Mouse (Mus musculus): ENCODE measurements around the gene D8Ertd738e.

Gene D8Ertd738e

DNA sequence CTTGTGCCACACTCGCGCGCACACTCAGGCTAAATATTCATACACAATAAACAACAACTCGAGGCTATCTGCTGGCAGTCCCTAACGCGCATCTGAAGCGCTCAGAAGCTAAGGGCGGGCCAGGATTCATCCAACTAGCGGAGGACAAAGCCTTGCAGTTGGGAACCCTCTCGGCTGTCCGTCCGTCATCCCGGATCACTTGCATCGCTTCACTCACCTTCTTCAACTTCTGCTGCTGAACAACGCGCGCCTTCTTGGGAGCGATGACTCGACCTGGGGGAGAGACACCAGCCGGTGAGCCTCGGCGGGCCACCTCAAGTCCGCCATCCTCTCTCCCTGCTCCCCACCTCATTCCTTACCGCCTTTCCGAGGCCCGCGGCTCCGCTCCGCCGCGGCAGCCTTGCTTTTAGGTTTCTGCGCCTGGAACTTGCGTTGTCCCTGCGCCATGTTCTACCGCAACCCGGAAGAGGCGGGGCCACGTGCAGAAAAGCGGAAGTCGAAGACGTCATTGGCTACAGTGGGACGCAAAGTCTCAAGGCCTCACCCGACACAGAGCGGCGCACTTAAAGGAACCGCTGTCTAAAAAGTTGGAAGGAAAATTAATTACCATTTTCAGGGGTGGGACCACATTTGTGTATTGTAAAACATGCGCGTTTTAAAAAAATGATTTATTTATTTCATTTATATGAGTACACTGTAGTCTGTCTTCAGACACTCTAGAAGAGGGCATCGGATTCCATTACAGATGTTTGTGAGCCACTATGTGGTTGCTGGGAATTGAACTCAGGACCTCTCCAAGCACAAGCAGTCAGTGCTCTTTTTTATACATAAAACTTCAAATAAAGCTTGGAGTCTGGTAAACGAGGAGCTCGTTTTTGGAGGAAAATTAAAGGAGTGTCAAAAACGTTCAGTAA lies at the start of gene D8Ertd738e:
Gene D8Ertd738e, minus strand, starts transcription at position 463 of the 914 bp plus-strand sequence.
- DNase-seq (ENCODE audit: low spot score in 2 of 2) = peak; percentile 66 to 78

DNA sequence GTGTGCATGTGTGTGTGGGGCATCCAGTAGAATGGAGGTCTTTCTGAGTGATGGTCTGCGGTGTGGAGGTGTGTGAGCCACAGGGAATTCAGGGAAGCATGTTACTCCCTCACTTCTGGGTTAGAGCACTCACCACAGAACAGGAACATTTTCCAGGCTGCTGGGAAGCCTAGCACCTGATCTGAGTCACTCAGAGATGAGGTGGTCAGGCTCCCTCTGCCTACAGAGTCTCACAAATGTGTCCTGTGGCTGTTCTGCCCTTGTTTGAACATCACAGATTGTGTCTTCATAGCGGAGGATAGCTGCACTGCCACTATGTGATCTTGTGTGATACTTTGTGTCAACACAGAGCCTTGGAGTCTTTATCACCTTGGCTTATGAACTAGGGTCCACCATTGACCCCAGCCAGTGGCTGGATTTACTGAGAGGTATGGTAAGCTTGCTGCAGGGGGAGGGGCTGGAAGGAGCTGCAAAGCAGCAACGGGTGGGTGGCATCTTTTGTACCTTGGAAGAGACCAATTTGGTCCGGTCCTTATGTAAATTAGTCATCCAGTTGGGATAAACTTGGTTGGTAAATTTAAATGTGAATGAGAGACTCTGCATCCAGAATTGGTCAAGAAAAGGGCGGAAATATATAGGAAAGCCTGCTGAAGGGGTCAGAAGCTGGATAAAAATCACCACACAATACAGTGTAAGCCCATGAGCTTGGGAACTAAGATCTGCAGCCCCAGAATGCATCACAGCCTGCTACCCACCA lies 47.7 kb upstream of the D8Ertd738e start:
- DNase-seq (ENCODE audit: low spot score in 2 of 2) = no peak

DNA sequence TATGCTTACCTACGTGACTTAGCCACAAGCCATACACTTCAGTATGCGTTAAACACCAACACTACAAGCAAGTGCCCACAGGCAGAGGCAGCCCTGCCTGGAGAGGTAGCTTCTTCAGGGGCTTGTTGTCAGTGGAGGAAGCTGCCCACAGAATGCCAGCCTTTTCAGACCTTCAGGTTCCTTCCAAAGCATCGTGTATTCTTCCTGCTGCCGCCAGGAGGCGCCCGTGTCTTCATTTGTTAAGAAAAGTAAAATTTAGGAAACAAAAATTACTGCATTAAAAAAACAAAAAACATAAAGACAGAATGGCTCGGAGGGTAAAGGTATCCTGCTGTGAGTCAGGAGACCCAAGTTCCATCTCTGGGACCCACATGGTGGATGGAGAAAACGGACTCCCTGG lies 42.2 kb upstream of the D8Ertd738e start:
- DNase-seq (ENCODE audit: low spot score in 2 of 2) = peak in 1 of 2 experiments; percentile 39

- DNase-seq (ENCODE audit: low spot score in 2 of 2) = no peak
These were observed 41.6 kb upstream of the D8Ertd738e start for GRCm38 (mm10) chr8:84291086-84291485.

DNA sequence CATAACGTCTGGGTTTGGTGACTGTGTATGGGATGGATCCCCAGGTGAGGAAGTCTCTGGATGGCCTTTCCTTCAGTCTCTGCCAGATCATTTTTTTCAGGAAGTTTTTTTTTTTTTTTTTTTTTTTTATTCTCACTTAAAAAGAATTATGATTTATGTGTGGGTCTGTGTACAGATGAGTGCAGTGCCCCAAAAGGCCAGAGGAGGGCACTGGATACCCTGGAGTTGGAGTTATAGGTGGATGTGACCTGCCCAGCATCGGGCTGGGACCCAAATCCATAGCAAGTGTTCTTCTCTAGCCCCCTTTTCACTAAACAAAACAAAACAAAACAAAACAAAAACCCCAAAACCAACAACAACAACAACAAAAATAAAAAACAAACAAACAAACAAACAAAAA lies 39.4 kb upstream of the D8Ertd738e start:
- DNase-seq (ENCODE audit: low spot score in 2 of 2) = no peak

- DNase-seq (ENCODE audit: low spot score in 2 of 2) = peak in 1 of 2 experiments; percentile 27
These were observed 36.1 kb upstream of the D8Ertd738e start for GRCm38 (mm10) chr8:84285665-84286064.

GRCm38 (mm10) chr8:84284608-84285063 lies 35.1 kb upstream of the D8Ertd738e start:
- no peak for DNase-seq (ENCODE audit: low spot score in 2 of 2)

DNA sequence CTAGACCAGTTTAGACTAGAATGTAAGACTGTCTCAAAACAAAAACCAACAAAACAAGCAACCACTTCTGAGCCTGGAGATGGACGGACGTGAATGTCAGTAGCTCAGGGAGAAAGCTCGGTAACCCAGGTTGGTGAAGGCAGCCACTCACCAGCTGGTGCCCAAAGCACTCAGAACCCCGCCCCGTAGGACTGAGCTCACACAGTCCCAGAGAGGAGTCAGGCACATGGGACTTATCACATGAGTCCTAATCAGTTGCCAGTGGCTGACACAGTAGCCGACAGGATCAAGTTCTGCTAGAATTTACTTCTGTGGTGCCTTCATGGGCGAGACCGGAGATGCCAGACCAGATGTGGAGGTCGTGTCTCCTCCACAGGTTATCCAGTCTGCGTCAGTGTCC lies 31.3 kb upstream of the D8Ertd738e start:
- DNase-seq (ENCODE audit: low spot score in 2 of 2) = no peak

DNA sequence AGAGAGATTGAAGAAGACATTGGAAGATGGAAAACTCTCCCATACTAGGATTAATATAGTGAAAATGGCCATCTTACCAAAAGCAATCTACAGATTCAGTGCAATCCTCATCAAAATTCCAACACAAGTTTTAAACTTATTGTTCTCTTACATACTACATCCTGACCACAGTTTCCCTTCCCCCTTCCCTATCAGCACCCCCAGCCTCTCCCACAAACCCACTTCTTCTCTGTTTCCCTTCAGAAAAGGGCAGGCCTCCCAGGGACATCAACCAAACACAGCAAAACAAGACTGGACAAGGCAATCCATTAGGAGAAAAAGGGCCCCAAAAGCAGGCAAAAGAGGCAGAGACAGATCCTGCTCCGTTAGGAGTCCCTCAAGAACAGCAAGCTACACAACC lies 26.9 kb upstream of the D8Ertd738e start:
- no peak for DNase-seq (ENCODE audit: low spot score in 2 of 2)

DNA sequence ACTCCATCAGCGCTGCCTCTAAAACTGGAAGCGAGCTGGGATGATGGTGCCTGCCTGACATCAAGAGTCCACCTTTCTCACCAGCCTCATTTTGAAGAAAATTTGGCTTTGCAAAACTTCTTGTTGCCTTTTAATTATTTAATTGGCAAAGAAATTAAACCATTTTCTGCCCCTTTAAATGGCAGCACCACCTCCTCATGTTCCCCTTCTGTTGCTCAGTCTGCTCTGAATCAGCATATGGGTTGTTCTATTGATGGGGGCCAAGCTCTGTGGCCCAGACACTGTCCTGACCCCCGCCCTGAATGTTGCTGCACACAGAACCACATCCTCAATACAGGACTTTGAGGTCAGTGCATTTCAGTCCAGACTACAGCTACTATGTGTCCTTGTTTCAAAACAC lies 24.4 kb upstream of the D8Ertd738e start:
- no peak for DNase-seq (ENCODE audit: low spot score in 2 of 2)

DNA sequence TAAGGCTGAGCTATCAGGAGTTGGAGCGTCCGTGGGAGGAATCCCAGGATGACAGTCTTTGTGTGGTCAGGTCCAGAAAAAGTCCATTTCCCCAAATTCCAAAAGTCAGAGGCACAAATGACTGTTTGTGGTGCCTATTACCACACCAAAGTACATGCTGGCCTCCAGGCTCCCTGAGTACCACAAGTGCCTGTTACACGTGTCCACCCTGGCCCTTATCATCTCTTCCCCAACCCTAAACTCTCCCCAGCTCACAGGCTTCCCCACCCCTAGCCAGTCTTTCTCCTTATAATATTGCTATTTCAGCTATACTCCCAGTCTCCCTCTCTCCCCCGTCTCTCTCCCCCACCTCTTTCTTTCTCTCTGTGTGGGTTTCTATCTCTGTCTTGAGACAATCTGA lies 22.8 kb upstream of the D8Ertd738e start:
- DNase-seq (ENCODE audit: low spot score in 2 of 2) = no peak

DNA sequence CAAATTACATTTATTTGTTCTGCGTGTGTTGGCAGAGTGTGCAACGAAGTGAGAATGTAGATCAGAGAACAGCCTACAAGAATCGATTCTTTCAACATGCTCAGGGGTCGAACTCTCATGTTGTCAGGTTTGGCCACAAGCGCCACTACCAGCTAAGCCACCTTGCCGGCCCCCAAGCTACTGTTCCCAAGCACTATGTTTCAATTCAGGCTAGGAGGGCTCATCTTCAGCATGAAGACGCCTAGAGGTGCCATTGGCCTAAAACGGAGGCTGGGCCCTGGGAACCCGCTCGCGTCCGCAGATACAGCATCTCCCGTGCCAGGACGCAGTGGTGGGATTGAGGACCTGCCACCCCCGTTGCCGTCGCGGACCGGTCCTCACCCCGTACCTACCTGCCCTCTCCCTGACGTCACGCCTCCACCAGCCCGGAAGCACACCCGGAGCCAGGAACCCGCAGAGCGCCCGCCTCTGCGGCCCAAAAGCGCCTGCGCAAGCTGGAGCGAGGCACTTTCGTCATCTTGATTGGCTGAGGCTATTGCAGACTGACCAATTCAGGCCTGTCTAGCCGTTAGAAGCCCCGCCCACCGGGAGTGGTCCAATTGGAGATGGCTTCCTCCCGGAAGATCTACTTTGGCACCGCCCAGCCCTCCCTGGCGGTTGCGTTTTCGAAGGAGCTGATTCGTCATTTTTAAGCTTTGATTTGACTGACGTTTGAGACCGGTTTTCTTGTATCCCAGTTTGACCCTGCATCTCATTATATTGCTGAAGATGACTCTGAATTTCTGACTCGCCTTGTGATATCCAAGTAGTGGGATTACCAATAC lies 20.6 kb upstream of the D8Ertd738e start, which contains the start of gene Ccdc130:
Gene Ccdc130, minus strand, starts transcription at position 431 of the 824 bp plus-strand sequence.
- peak; percentile 99 for DNase-seq (ENCODE audit: low spot score in 2 of 2)

GRCm38 (mm10) chr8:84261098-84261497 lies 11.6 kb upstream of the D8Ertd738e start:
- no peak for DNase-seq (ENCODE audit: low spot score in 2 of 2)

DNA sequence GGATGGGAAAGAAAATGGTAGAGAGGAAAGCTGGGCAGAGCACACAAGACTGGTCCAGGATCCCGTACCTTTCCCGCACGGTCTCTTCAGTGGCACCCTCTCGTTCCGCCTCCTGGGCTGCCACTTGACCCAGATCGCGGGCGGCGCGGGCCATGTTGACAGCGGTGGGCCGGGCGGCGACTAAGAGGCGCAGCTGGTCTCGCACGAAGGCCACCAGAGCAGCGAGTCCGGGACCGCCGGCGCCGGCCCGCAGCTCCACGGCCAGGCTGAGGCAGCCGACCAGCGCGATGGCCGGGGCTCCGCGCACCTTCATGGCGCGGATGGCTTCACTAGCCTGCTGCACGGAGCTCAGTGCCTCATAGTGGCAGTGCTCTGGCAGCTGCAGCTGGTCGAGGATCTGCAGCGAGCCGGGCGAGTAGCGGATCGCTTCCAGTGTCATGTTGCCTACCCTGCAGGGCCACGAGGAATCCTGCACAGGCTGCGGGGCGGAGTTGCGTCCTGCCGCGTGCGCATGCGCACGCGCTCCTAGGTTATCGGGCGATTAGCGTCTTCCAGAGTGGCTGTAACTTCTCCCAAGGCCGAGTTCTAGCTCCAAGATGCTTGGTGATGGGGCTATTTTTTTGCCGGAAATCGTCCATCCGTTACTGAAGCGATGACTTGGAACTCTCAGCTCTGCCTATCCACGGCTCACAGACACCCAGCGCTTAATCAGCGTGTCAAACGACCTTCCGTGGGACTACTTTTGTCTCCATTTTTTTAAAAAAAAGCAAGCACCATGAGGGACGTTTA lies 7.5 kb upstream of the D8Ertd738e start, which contains the start of gene Mri1:
Gene Mri1, minus strand, starts transcription at position 505 of the 789 bp plus-strand sequence.
- DNase-seq (ENCODE audit: low spot score in 2 of 2) = peak; percentile 52 to 66

GRCm38 (mm10) chr8:84256458-84256821 lies 6.9 kb upstream of the D8Ertd738e start:
- DNase-seq (ENCODE audit: low spot score in 2 of 2) = no peak

DNA sequence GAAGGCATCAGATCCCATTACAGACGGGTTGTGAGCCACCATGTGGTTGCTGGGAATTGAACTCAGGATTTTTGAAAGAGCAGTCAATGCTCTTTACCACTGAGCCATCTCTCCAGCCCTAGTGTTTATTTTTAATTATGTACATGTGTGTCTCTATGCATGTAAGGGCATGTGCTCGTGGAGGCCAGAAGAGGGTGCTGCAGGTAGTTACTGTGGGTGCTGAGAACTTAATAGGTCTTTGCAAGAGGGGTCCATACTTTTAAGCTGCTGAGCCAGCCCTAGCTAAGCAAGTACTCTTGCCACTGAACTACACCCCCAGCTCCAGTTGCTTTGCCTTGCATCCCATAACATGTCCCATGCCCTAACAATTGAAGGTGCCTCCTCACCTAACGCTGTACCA lies 6.3 kb upstream of the D8Ertd738e start:
- DNase-seq (ENCODE audit: low spot score in 2 of 2) = no peak

- no peak for DNase-seq (ENCODE audit: low spot score in 2 of 2)
These were observed 7.7 kb downstream of the D8Ertd738e start for GRCm38 (mm10) chr8:84241821-84242220.

- DNase-seq (ENCODE audit: low spot score in 2 of 2) = no peak
These were observed 8.4 kb downstream of the D8Ertd738e start for GRCm38 (mm10) chr8:84241167-84241566.

DNA sequence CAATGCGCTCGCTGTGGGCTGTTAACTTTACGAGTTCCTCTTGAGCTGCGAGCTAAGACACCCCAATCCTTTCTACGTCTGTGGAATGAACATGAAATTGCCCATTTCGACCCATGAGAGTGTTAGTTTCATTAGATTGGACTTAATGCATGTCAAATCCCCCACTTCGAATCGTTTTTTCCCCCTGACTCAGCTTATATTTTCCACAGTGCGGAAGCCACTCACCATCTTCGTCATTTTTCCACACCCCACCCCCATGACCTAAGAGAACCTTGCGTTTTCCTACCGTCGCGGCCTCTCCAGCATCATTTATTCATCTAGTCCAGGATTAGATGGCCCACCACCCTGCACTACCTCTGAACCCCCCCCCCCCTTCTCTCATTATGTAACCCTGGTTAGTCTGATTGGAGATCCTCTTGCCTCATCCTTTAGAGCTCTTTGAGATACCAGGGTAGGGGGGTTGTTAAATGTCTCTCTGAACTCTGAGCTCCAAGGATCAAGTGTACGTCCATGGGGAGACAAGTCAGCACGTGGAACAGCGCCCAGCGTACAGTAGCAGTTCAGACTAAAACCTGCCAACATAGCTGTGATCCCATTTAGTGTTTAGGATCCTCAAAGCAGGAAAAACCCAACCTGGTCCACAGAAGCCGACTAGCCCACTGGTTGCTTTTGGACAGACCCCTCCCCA lies 11.8 kb downstream of the D8Ertd738e start:
- DNase-seq (ENCODE audit: low spot score in 2 of 2) = no peak

- peak; percentile 94 to 95 for DNase-seq (ENCODE audit: low spot score in 2 of 2)
These were observed 12.5 kb downstream of the D8Ertd738e start, which contains the start of gene Zswim4 for GRCm38 (mm10) chr8:84236998-84237473. Gene Zswim4, minus strand, starts transcription at chr8:84237055.
